19 mouse cellular contexts compared by ENCODE assay signal in the genomic region with DNA sequence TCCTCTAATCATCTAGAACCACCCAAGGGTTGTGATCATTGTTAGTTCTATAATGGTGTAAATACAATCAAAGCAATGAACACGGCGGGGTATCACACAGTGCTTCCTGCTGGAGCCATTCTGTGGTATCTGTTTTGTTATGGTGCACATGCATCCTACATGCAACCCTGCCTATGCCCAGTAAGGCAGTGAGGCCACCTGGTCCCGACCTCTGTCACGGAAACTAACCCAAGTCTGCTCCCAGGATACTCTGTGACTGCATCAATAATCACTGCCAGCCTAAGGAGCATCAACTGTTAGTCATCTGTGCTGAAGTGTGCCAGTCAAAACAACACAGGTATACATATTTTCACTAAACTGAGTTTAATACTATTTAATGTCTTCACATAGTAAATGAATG. TPM values are rescaled to one million over a fixed set of nuclear protein-coding genes. Genes with fewer than 3 reads are reported as not detected.
"Had no signal": no experiment of that assay in that cellular context is flagged by ENCODE, and none has a peak within 500 bp of the region (broad histone marks: within the 10 kb centered on the region; RNA-seq: fewer than 3 reads in every experiment).

No protein-coding gene starts in this region.

- H3K9me3 ChIP-seq: limb, embryonic 12.5 days; liver, embryonic 13.5 days; lung, embryonic 15.5 days; neural tube, embryonic 13.5 days had no signal

- H3K4me1 ChIP-seq: liver, embryonic 13.5 days had no signal

- DNase-seq: kidney, postnatal 10 days; kidney, postnatal 4 days; liver; liver, embryonic 13.5 days; liver, postnatal 0 days; lung, postnatal 14 days; retina, postnatal 1 day; right cerebral cortex, postnatal 4 days; spleen, adult 18-20 months; thymus, adult 18-20 months; thymus, postnatal 14 days had no signal

- H3K4me2 ChIP-seq: limb, embryonic 12.5 days; liver, embryonic 13.5 days; lung, embryonic 15.5 days; midbrain, embryonic 11.5 days; neural tube, embryonic 13.5 days had no signal

- H3K36me3 ChIP-seq: limb, embryonic 12.5 days; liver, embryonic 13.5 days; lung, embryonic 15.5 days; neural tube, embryonic 13.5 days had no signal

- ATAC-seq: liver, postnatal 0 days; midbrain, embryonic 16.5 days had no signal

- H3K4me3 ChIP-seq: layer of hippocampus, adult 2 months; limb, embryonic 12.5 days; liver, embryonic 13.5 days; lung, embryonic 15.5 days; megakaryocyte, embryonic 14.5 days; neural tube, embryonic 13.5 days had no signal

- H3K27ac ChIP-seq: layer of hippocampus, adult 2 months; limb, embryonic 12.5 days; liver, embryonic 13.5 days; lung, embryonic 15.5 days; macrophage; neural tube, embryonic 13.5 days had no signal

- H3K9ac ChIP-seq: limb, embryonic 12.5 days; liver, embryonic 13.5 days; liver, postnatal 0 days; lung, embryonic 15.5 days; neural tube, embryonic 13.5 days had no signal

RNA-seq across cellular contexts. Expression of a gene that starts 3.7 kb away (rescaled TPM):
- polyA plus RNA-seq: macrophage had no signal
